Mouse (Mus musculus) embryonic facial prominence, embryonic 14.5 days (tissue): Measurements from ENCODE around the gene Mink1. TPM values are rescaled to one million over a fixed set of nuclear protein-coding genes. Genes with fewer than 3 reads are reported as not detected.

Source experiments
- ATAC-seq: fragments of 200-750 bp; cut with Nextera tagmentation; 2 replicates; pipeline ENCODE4 v1.8.0; 2017; ENCODE audit warnings: low read depth, moderate number of reproducible peaks, moderate TSS enrichment
- DNase-seq: peaks from one replicate; pipeline ENCODE4 v3.0.0-alpha.2; 2015; ENCODE audit warnings: low spot score
- H3K27ac ChIP-seq: fragments of 300-500 bp; sonication (generic); replicated peaks from 2 replicates; pipeline ENCODE4 v1.5.1; 2014; ENCODE audit warnings: low read depth, mild to moderate bottlenecking, low read length, moderate library complexity
- H3K27me3 ChIP-seq: fragments of 300-500 bp; sonication (generic); replicated peaks from 2 replicates; pipeline ENCODE4 v1.6.1; 2014; ENCODE audit warnings: low read length; ENCODE audit not compliant: control insufficient read depth, insufficient read depth
- H3K36me3 ChIP-seq: fragments of 300-500 bp; sonication (generic); 2 replicates; pipeline ENCODE4 v1.6.1; 2014; ENCODE audit warnings: low read length, mixed read lengths; ENCODE audit not compliant: control insufficient read depth, insufficient read depth
- H3K4me1 ChIP-seq: fragments of 300-500 bp; sonication (generic); 2 replicates; pipeline ENCODE4 v1.6.1; 2014; ENCODE audit warnings: antibody characterized with exemption, low read length; ENCODE audit not compliant: control insufficient read depth, insufficient read depth
- H3K4me2 ChIP-seq: fragments of 300-500 bp; sonication (generic); 2 replicates; pipeline ENCODE4 v1.6.1; 2014; ENCODE audit warnings: low read depth, mild to moderate bottlenecking, low read length, moderate library complexity, mixed read lengths
- H3K4me3 ChIP-seq: fragments of 300-500 bp; sonication (generic); 2 replicates; pipeline ENCODE4 v1.5.1; 2014; ENCODE audit warnings: low read depth, mild to moderate bottlenecking, low read length
- H3K9ac ChIP-seq: fragments of 300-500 bp; sonication (generic); 2 replicates; pipeline ENCODE4 v1.6.1; 2014; ENCODE audit warnings: low read depth, mild to moderate bottlenecking, low read length, moderate library complexity, mixed read lengths
- H3K9me3 ChIP-seq: fragments of 300-500 bp; sonication (generic); 2 replicates; pipeline ENCODE4 v1.6.1; 2016; ENCODE audit warnings: low read length; ENCODE audit not compliant: control insufficient read depth
- WGBS: fragments of 180-500 bp; shearing (Covaris S2); extraction: QIAGEN DNeasy Blood & Tissue Kit; methylation state at CpG from one replicate; pipeline ENCODE4 v1.1.7; 2014; 5-methylcytosine and 5-hydroxymethylcytosine counted together
- polyA plus RNA-seq: library from polyadenylated mRNA; unstranded; fragments of >200 nt; fragmentation: Nextera tagmentation; extraction: Ambion mirVana; gene quantifications from 2 replicates; pipeline ENCODE4 v1.2.1, GENCODE M21; 2014

Gene Mink1
- polyA plus RNA-seq, 1 experiment from 2014 or later, result 18.3 TPM

DNA sequence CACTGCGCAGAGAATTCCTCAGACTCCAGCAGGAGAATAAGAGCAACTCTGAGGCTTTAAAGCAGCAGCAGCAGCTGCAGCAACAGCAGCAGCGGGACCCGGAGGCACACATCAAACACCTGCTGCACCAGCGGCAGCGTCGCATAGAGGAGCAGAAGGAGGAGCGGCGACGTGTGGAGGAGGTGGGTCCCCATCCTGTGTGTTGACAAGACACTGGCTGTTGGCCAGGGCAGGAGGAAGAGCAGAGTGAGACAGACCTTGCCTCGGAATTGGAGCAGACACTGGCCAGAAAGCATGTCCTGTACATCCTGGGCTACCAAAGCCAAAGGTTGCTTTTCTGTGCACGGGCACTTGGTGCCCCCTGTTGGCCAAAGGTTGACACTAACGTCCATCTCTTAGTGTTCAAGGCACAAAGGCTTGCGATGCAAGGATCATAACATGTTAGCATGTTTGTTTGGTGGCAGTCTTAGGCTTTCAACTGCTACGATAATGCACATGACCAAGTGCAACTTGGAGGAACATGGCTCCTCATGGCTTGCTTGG is 42.4 kb downstream of the Mink1 start:
- no peak overlapping the region for H3K27ac ChIP-seq
- no peaks in the 10 kb centered on the region for H3K4me1 ChIP-seq
- H3K9ac ChIP-seq, result no peak overlapping the region
- peaks cover 84% of the 10 kb centered on the region for H3K36me3 ChIP-seq
- 58% methylated on average over 14 of the region's 14 CpGs for WGBS
- ATAC-seq (peak; percentile 27; the same call in 1 of the 2 replicates), DNase-seq (peak; percentile 72)
- no peaks in the 10 kb centered on the region for H3K9me3 ChIP-seq
- H3K27me3 ChIP-seq, result no peaks in the 10 kb centered on the region
- no peak overlapping the region for H3K4me2 ChIP-seq
- H3K4me3 ChIP-seq, result no peak overlapping the region

DNA sequence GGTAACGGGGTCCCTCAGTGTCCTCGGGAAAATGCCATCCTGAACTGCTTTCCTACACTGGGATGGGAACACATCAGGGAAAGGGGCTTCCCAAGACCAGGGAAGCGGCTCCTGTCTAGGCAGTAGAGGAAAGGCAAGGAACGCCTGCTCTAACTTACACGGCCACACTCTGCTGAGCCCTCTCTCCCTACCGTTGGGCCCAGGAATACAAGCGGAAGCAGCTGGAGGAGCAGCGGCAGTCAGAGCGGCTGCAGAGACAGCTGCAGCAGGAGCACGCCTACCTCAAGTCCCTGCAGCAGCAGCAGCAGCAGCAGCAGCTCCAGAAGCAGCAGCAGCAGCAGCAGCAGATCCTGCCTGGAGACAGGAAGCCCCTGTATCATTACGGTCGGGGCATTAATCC is 44.0 kb downstream of the Mink1 start:
- DNase-seq (no peak), ATAC-seq (no peak; the same call in 1 of the 2 replicates)
- H3K27ac ChIP-seq, result 0 out of 2 replicates have a peak overlapping the region, but pooled peaks have one; percentile 44
- H3K36me3 ChIP-seq, result peaks cover 91% of the 10 kb centered on the region
- H3K4me1 ChIP-seq, result no peaks in the 10 kb centered on the region
- H3K4me3 ChIP-seq, result no peak overlapping the region
- no peak overlapping the region for H3K9ac ChIP-seq
- H3K9me3 ChIP-seq, result no peaks in the 10 kb centered on the region
- 64% methylated on average over 12 of the region's 12 CpGs for WGBS
- H3K4me2 ChIP-seq, result no peak overlapping the region
- no peaks in the 10 kb centered on the region for H3K27me3 ChIP-seq

DNA sequence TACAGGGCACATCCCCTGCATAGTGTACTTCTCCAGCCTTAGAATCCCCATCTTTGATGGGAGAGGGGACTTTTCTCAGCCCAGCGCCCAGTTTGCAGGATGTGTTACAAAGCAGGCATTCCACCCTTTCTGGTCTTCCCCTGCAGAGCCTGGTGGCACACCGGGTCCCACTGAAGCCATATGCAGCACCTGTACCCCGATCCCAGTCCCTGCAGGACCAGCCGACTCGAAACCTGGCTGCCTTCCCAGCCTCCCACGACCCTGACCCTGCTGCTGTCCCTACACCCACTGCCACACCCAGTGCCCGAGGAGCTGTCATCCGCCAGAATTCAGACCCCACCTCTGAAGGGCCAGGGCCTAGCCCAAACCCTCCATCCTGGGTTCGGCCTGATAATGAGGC is 44.9 kb downstream of the Mink1 start:
- 89% methylated on average over 9 of the region's 9 CpGs for WGBS
- H3K4me1 ChIP-seq, result no peaks in the 10 kb centered on the region
- H3K27me3 ChIP-seq, result no peaks in the 10 kb centered on the region
- no peak for ATAC-seq
- H3K4me3 ChIP-seq, result no peak overlapping the region
- no peak overlapping the region for H3K9ac ChIP-seq
- H3K9me3 ChIP-seq, result no peaks in the 10 kb centered on the region
- DNase-seq, result no peak
- peaks cover 93% of the 10 kb centered on the region for H3K36me3 ChIP-seq
- H3K27ac ChIP-seq, result no peak overlapping the region
- no peak overlapping the region for H3K4me2 ChIP-seq

DNA sequence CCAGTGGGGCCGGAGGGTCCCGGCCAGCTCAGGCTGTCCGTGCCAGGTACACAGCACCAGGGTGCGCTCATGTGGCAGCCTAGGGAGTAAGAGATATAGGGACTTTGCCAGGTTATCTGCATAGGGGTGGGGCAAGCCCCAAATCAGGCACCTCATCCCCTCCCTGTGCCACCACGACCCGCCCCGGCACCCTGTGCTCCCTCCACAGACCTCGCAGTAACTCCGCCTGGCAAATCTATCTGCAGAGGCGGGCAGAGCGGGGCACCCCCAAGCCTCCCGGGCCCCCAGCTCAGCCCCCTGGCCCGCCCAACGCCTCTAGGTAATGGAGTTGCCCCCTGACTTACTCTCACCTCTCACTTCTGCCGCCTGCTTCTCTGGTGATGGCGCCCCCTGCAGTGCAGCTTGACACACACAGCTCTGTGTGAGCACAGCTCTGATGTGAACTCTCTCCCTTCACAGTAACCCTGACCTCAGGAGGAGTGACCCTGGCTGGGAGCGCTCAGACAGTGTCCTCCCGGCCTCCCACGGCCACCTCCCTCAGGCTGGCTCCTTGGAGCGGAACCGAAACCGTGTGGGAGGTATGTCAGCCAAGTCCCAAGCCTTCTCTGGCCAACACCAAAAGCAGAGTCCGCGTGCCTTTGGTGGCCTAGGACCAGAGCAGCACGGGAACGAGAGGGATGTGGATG is 45.8 kb downstream of the Mink1 start:
- Histone ChIP-seq H3K9me3 (no peaks in the 10 kb centered on the region), H3K36me3 (peaks cover 96% of the 10 kb centered on the region), H3K27ac (no peak overlapping the region), H3K4me1 (no peaks in the 10 kb centered on the region), H3K4me3 (no peak overlapping the region), H3K27me3 (no peaks in the 10 kb centered on the region), H3K9ac (no peak overlapping the region), H3K4me2 (no peak overlapping the region)
- ATAC-seq (no peak), DNase-seq (no peak)
- 90% methylated on average over 26 of the region's 26 CpGs for WGBS

DNA sequence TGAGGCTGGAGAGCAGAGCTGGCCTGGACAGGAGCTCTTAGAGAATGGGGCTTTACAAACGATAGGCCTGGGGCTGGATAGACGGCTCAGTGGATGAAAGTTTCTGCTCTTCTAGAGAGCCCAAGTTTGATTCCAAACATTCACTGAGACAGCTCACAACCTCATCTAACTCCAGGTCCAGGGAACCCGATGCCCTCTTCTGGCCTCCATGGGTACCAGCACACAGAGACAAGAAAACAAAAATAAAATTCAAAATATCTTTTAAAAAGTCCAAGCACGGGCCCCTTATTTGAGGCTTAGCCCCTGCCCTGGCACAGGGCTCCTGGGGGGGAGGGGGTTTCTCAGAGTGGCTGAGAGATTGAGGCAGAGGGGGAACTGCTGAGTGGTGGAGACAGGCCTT is 48.1 kb downstream of the Mink1 start:
- Histone ChIP-seq H3K4me3 (no peak overlapping the region), H3K4me1 (peaks cover 12% of the 10 kb centered on the region), H3K4me2 (no peak overlapping the region), H3K36me3 (peaks cover 78% of the 10 kb centered on the region), H3K9ac (no peak overlapping the region), H3K9me3 (no peaks in the 10 kb centered on the region), H3K27ac (no peak overlapping the region), H3K27me3 (no peaks in the 10 kb centered on the region)
- DNase-seq, result no peak
- ATAC-seq, result no peak
- WGBS, result 87% methylated on average over 4 of the region's 4 CpGs

DNA sequence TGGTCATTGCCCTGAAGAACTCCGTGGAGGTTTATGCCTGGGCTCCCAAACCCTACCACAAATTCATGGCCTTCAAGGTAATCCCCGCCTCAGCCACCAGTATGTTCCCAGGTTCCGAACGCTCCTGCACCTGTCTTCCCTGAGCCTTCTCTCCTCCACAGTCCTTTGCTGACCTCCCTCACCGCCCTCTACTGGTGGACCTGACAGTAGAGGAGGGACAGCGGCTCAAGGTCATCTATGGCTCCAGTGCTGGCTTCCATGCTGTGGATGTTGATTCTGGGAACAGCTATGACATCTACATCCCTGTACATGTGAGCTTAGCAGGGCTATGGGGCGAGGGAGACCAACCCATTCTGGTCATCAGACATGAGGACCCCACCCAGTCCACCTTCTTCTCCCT is 49.8 kb downstream of the Mink1 start:
- Histone ChIP-seq H3K9me3 (no peaks in the 10 kb centered on the region), H3K36me3 (peaks cover 60% of the 10 kb centered on the region), H3K27ac (no peak overlapping the region), H3K4me3 (no peak overlapping the region), H3K27me3 (no peaks in the 10 kb centered on the region), H3K4me1 (peaks cover 12% of the 10 kb centered on the region), H3K4me2 (no peak overlapping the region), H3K9ac (no peak overlapping the region)
- no peak for DNase-seq
- ATAC-seq, result no peak
- WGBS, result 75% methylated on average over 7 of the region's 7 CpGs

DNA sequence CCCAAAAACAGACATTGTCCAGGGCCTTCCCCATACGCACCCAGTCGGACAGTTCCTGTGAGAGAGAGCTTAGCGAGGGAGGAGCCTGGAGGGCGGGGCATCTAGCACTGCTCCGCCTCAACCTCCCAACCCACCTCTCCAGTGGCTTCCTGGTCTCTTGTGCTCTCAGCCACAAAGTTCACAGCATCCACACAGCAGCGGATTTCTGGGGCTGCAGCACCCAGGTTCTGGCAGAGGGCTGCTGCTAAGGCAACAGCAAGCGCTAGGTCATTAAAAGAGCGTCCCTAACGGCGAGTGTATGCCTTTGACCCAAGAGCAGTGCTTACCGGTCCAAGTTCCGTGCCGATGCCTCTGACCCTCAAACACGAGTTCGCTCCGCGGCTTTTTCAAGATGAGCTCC is 52.4 kb downstream of the Mink1 start:
- Histone ChIP-seq H3K36me3 (peaks cover 34% of the 10 kb centered on the region), H3K4me1 (peaks cover 12% of the 10 kb centered on the region), H3K27me3 (no peaks in the 10 kb centered on the region), H3K9ac (peak overlapping the region; percentile 62), H3K27ac (peak overlapping the region; percentile 65), H3K4me2 (peak overlapping the region; percentile 78), H3K4me3 (peak overlapping the region; percentile 38), H3K9me3 (no peaks in the 10 kb centered on the region)
- ATAC-seq (peak; percentile 88), DNase-seq (peak; percentile 86)
- WGBS, result 3% methylated on average over 16 of the region's 17 CpGs

DNA sequence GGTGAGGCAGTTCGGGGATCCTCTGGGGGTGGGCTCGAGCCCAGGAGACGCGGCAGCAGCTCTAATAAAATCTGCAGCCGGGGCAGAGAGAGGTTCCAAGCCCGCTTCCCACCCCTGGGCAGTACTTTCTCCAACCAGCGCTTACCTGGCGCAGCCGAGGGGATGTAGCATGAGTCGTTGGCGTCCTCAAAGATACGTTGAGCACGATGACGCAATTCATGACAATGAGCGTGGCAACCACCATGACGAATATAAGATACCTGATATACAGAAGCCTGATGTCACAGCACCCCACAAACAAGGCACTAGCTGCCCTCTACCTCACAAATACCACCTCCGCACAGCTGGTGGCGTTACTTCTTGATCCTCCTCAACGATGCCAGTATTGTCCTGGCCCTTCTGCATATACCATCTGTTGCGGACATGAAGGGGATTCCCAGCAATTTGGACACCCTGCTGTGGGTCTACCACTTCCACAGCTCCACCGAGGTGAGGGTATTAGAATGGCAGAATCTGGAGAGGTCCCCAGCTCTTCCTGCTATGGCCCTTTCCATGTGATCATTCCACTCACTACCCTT is 52.9 kb downstream of the Mink1 start, which contains the start of gene 4930544D05Rik:
4930544D05Rik (plus strand) TSS at position 333 of the 578 bp plus-strand sequence.
- peak within 1 kb of the TSS; percentile 65 for H3K27ac ChIP-seq
- H3K27me3 ChIP-seq, result no peaks in the 10 kb centered on the region
- H3K36me3 ChIP-seq, result peaks cover 29% of the 10 kb centered on the region
- peak within 1 kb of the TSS; percentile 78 for H3K4me2 ChIP-seq
- WGBS, result 20% methylated on average over 21 of the region's 21 CpGs
- ATAC-seq (no peak), DNase-seq (no peak)
- H3K4me1 ChIP-seq, result peaks cover 12% of the 10 kb centered on the region
- peak within 1 kb of the TSS; percentile 38 for H3K4me3 ChIP-seq
- H3K9me3 ChIP-seq, result no peaks in the 10 kb centered on the region
- peak within 1 kb of the TSS; percentile 62 for H3K9ac ChIP-seq
